27 mouse cellular contexts compared by ENCODE assay signal in the genomic region with DNA sequence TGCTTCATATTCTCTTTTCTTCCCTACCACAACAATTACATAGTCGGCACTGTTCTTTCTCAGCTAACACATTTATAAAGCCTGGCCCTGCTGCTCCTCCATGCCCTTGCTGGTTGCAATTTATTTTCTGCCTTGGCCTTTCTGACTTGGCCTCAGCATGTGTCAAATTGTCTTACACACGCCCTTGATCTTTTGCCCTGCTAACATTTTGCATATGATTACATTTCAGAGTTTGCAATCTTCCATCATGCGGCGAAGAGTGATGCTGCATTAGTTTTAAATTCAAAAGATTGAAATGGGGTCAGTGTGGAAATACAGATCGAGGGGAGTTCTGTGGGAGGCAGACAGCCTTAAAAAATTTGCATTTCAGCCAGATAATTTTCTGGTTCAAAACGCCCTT.
"Had no signal": no experiment of that assay in that cellular context is flagged by ENCODE, and none has a peak within 500 bp of the region (broad histone marks: within the 10 kb centered on the region; RNA-seq: fewer than 3 reads in every experiment).

No protein-coding gene starts in this region.

- H3K4me1 ChIP-seq: heart, embryonic 10.5 days; heart, embryonic 12.5 days; intestine, embryonic 15.5 days; limb, embryonic 12.5 days; liver, embryonic 13.5 days; liver, embryonic 15.5 days had no signal

- H3K4me2 ChIP-seq: heart, embryonic 12.5 days; hindbrain, embryonic 12.5 days; hindbrain, embryonic 14.5 days; intestine, embryonic 15.5 days; limb, embryonic 12.5 days; liver, embryonic 11.5 days; liver, embryonic 13.5 days; liver, embryonic 15.5 days had no signal

- DNase-seq: gastrocnemius, postnatal 14 days; gastrocnemius, postnatal 36 days; heart, adult 18-20 months; heart, postnatal 10 days; heart, postnatal 4 days; kidney, adult 18-20 months; kidney, adult 8-10 months; kidney, postnatal 10 days; kidney, postnatal 25 days; kidney, postnatal 4 days; liver; liver, embryonic 13.5 days had no signal

- H3K27ac ChIP-seq: heart, embryonic 10.5 days; hindbrain, embryonic 10.5 days; hindbrain, embryonic 12.5 days; hindbrain, embryonic 14.5 days; intestine, embryonic 15.5 days; layer of hippocampus, adult 2 months; left cerebral cortex, adult 2 months; limb, embryonic 10.5 days; limb, embryonic 12.5 days; liver, embryonic 13.5 days; liver, embryonic 15.5 days had no signal

- ATAC-seq: hindbrain, embryonic 16.5 days; inflammation-experienced regulatory T-cells, adult 6 months; intestine, embryonic 15.5 days; intestine, postnatal 0 days had no signal

- H3K9me3 ChIP-seq: heart, embryonic 10.5 days; heart, embryonic 12.5 days; hindbrain, embryonic 10.5 days; hindbrain, embryonic 12.5 days; intestine, embryonic 15.5 days; limb, embryonic 10.5 days; limb, embryonic 12.5 days; liver, embryonic 13.5 days; liver, embryonic 15.5 days had no signal

- H3K9ac ChIP-seq: heart, embryonic 12.5 days; hindbrain, embryonic 12.5 days; hindbrain, embryonic 14.5 days; intestine, embryonic 15.5 days; limb, embryonic 12.5 days; liver, embryonic 13.5 days; liver, embryonic 15.5 days had no signal

- H3K36me3 ChIP-seq: heart, embryonic 10.5 days; heart, embryonic 12.5 days; hindbrain, embryonic 10.5 days; hindbrain, embryonic 12.5 days; intestine, embryonic 15.5 days; limb, embryonic 10.5 days; limb, embryonic 12.5 days; liver, embryonic 13.5 days; liver, embryonic 15.5 days had no signal

- H3K4me3 ChIP-seq: heart, embryonic 10.5 days; heart, embryonic 12.5 days; hindbrain, embryonic 10.5 days; hindbrain, embryonic 12.5 days; intestine, embryonic 15.5 days; layer of hippocampus, adult 2 months; left cerebral cortex, adult 2 months; limb, embryonic 10.5 days; limb, embryonic 12.5 days; liver, embryonic 13.5 days; liver, embryonic 15.5 days had no signal

- H3K27me3 ChIP-seq: heart, embryonic 12.5 days; hindbrain, embryonic 12.5 days; intestine, embryonic 15.5 days; limb, embryonic 12.5 days; liver, embryonic 13.5 days; liver, embryonic 15.5 days had no signal
